Mouse (Mus musculus) splenic B cell, adult 2 months (primary cell): ENCODE results near the gene Trmt10c.
"Not testable (repeated sequence)": the region's sequence is repeated elsewhere in the genome, so short reads cannot be mapped to it uniquely, and the experiment has no call there.

Experiments used
- DNase-seq: peaks from one replicate; pipeline ENCODE4 v3.0.0-alpha.2; 2011; ENCODE audit warnings: low read depth, low spot score
- H3K27me3 ChIP-seq: 2 replicates; pipeline ENCODE4 v1.6.1; 2012; ENCODE audit warnings: mild to moderate bottlenecking, low read length, moderate library complexity, mixed read lengths; ENCODE audit not compliant: control insufficient read depth, poor library complexity, insufficient read depth, severe bottlenecking
- H3K36me3 ChIP-seq: 2 replicates; pipeline ENCODE4 v1.6.1; 2012; ENCODE audit warnings: mild to moderate bottlenecking, low read length, moderate library complexity, mixed read lengths; ENCODE audit not compliant: control insufficient read depth, poor library complexity, insufficient read depth, severe bottlenecking

The Trmt10c gene

DNA sequence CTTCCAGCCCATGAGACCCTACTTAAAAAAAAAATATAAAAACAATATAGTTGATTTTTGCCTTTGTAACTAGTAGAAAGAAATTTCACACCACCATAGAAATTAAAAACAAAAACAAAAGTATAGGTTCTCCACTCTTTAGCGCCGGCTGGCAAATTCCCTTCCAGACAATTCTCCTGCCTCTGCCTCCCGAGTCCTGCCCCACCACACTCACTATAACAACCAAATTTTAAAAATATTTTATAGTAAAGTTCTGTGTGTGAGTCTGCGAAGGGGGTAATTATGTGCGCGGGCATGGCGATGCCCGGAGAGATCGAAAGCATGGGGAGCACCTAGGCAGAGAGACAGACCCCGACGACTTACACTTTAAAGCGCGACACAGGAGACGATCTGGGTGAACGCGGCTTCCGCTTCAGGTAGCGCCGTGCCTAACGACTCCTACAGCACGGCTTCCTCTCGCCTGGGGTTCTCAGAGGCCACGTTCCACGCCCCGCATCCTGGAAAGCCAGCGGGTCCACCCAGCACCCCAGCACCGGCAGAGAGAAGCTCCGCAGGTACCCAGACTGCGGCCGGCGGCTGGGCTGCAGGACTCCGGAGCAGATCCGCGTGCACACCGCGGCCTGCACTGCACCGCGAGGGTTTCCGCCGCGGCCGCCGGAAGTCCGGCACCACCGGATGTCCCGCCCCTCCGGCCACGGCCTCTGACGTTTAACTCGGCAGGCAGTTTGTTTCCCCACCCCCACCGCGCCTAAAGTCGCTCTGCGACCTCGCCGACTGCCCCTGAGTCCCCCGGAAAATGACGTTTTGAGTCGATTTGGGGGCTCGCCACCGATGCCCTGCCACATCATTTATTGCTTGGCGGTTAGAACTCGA lies at the start of gene Trmt10c:
Trmt10c (minus strand) TSS at position 682 of the 873 bp plus-strand sequence.
- no peaks in the 10 kb centered on the region for H3K27me3 ChIP-seq
- peak; percentile 95 for DNase-seq
- 0 out of 2 replicates have a peak, but pooled peaks cover 2% of the 10 kb centered on the region for H3K36me3 ChIP-seq

DNA sequence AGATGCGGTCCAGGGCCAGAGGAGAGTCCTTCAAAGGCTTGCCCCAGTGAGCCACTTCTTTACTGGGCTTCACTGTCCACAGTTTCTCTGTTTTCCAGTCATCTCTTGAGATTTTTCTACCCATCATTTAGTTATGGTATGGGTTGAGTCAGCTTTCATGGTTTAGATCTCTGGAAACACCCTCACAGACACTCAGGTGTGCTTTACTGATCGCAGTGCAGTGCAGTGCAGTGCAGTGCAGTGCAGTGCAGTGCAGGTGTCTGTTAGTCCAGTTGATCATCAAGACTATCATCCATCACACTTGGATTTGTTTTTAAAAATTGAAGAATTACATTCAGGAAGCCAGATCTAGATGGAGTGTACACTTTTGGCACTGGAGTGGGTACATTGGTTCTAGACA lies 48.7 kb upstream of the Trmt10c start:
- no peak for DNase-seq
- H3K36me3 ChIP-seq, result peaks cover 1% of the 10 kb centered on the region; the same call in 1 of the 2 replicates
- H3K27me3 ChIP-seq, result no peaks in the 10 kb centered on the region

DNA sequence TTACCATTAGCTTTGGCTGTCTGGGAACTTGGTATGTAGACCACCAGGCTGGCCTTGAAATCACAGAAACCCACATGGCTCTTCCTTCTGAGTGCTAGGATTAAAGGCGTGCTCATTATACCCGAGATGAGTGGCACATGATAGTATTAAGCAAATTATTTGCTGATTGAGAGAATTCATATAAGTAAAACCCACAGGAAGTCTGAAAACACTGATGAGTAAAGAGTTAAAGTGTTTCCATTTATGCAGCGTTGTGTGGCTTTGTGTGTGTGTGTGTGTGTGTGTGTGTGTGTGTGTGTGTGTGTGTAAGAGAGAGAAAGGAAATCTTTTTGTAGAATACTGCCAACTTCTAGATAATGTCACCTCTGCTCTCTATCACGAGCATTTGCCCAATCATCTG lies 44.1 kb upstream of the Trmt10c start:
- no peak for DNase-seq

DNA sequence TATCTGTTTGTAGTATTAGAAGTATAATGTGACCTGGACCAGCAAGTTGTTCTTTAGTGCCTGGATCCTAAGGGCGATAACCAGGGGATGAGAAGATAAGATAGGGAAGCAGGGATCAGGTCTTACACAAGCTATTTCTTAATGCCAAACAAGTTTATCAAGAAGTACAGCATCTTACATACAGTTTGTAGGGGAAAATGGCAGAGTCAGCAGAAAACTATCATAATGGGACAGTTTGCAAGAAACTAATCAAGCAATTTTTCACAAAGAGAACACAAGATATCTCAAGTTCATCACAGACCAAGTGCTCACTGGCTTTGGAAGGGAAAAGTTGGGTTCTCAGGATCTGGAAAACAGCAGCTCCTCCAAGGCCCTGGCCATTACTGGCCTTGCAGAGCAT lies 41.8 kb upstream of the Trmt10c start:
- peaks cover 3% of the 10 kb centered on the region; the same call in 1 of the 2 replicates for H3K36me3 ChIP-seq
- no peaks in the 10 kb centered on the region for H3K27me3 ChIP-seq
- DNase-seq, result no peak

More for the DNA sequence above, 44.1 kb upstream of the Trmt10c start:
- H3K27me3 ChIP-seq, result no peaks in the 10 kb centered on the region
- H3K36me3 ChIP-seq, result peaks cover 3% of the 10 kb centered on the region; the same call in 1 of the 2 replicates

DNA sequence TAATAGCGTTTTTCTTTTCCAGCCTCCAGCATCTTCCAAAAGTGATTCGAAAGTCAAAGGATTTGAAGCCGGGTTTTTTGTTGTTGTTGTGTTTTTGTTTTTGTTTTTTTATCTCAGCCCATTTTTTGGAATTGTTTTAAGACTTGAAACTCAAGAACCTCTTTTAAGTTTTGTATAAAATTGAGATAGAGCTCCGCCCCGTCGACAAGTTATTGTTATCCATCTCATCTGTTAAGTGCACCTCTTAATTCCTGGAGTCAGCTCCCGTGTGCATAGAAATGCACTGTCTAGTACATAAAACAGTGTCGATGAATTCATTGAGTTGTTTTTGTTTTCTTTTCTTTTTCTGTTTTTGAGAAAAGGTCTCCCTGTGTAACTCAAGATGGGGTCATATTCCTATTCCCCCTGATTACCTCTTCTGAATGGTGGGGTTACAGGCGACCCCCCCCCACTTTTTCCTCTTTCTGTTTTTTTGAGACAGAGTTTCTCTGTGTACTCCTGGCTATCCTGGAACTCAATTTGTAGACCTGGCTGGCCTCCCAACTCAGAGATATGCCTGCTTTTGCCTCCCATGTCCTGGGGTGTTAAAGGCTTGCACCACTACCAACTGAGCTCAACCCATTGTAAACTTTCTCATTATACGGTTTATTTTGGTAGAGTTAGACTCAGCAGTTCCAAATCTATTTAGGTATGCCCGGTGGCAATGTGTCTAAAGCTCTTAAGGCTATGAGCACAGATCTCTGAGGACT lies 38.7 kb upstream of the Trmt10c start:
- DNase-seq, result no peak
- H3K36me3 ChIP-seq, result 0 out of 2 replicates have a peak, but pooled peaks cover 1% of the 10 kb centered on the region

DNA sequence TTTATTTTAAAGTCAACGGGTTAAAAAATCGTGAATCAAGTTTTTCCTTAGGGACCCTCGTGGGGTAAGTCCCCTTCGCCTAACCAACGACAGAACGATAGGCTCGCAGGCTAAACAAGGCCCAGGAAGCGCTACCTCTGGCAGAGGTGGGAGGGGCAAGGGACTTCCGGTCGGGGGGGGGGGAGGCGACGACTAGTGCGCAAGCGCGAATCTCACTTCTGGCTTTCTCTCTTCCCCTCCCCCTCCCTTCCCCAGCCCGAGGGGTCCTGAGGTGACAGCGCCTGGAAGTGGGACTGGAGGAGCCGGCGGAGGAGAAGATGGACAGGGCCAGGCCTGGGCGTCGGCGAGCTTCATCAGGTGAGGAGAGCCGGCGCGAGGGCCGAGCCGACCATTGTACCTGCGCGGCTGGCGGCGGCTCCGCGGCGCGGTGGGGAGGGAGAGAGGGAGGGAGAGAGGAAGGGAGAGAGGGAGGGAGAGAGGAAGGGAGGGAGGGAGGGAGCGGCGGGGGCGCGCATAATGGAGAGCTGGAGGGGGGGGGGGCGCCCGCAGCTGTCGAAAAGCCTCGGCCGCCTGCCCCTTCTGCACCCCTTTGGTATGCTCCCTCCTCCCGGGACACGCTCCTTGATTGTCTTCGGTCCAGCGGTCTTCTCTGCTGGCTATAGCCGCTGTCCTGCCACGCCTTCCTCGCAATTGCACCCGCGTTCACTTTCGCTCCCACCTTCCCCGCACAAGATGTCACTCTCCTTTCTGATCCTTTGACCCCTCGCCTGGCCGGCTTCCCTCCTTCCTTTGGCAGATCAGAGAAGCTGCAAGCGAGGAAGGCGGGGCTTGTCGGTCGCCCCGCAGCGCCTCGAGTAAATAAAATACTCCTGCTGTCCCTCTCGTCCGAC lies 37.8 kb upstream of the Trmt10c start:
- peak; percentile 90 for DNase-seq
- no peaks in the 10 kb centered on the region for H3K27me3 ChIP-seq
- H3K36me3 ChIP-seq, result 0 out of 2 replicates have a peak, but pooled peaks cover 1% of the 10 kb centered on the region

More for the DNA sequence above, 38.7 kb upstream of the Trmt10c start:
- H3K27me3 ChIP-seq, result no peaks in the 10 kb centered on the region

DNA sequence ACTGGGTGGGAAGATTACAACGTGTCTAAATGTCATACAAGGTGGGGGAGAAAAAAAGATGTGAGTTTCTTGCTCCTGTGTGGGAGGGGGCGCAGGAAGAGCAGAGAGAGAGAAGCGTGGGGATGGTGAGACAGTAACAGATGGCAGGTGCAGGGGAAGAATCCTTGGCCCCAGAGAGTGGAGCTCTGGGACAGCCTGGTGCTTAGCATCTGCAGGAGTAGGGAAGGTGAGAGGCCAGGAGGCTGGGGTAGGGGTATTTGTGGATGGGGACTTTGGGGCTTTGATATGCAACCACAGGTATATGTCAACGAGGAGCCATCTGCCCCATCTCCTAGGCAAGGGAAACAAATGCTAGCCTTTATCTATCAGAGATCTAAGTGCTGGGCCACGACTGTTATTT lies 36.9 kb upstream of the Trmt10c start:
- DNase-seq, result no peak
- H3K27me3 ChIP-seq, result no peaks in the 10 kb centered on the region

DNA sequence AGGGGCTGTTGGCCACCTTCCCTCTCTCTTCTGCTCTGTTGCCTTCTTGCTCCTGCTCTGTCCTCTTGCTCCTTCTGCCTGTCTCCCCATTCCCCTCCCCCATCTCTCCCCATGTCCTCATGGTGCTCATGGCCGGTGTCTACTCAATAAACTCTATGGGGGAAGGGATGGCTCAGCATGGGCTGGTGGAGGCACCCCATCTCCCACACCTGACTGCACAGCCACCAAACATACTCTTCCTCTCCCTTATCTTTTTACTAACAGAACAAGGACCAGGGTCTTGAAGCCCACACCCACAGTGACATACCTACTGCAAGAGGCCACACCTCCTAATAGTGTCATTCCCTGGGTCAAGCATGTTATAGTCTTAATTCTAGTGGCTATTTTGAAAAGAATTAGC lies 36.5 kb upstream of the Trmt10c start:
- DNase-seq, result no peak
- Histone ChIP-seq H3K36me3 (no peaks in the 10 kb centered on the region), H3K27me3 (no peaks in the 10 kb centered on the region)

More for the DNA sequence above, 36.9 kb upstream of the Trmt10c start:
- no peaks in the 10 kb centered on the region for H3K36me3 ChIP-seq

DNA sequence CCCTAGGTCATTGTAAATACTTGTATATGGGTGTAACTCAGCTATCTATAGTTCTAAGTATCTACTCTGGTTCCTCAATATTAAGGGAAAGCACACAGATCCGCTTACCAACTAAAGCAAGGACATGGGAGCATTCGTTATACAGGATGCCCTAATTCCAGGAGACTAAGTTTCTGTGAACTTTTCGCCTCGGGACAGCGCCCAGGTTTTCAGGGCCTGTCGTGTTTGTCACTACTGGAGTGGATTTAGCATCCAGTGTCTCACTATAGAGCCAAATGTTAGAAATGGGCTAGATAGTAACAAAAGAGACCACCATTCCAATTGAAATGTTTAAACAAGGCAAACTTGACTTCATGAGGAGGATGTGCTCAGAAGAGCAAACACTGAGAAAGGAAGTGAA lies 35.5 kb upstream of the Trmt10c start:
- H3K36me3 ChIP-seq, H3K27me3 ChIP-seq, DNase-seq: not testable (repeated sequence)

DNA sequence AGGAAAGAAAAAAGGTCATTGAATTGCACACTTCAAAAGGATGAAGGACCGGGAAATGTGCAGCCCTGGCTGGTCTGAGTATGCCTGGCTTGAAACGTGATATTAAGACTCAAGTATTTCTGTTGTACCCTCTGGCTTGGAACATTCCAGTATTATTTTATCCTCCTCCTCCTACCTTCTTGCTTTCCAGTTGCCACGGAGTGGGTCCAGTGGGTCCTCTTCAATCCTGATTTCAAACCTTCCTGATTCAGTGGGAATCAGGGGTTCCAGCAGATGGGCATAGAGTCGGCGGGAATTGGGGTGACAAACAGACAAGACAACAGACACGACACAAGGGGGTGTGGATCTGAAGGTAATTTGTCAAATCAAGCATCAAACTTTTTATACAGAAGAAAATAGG lies 34.9 kb upstream of the Trmt10c start:
- no peaks in the 10 kb centered on the region for H3K27me3 ChIP-seq
- no peaks in the 10 kb centered on the region for H3K36me3 ChIP-seq
- DNase-seq, result no peak

DNA sequence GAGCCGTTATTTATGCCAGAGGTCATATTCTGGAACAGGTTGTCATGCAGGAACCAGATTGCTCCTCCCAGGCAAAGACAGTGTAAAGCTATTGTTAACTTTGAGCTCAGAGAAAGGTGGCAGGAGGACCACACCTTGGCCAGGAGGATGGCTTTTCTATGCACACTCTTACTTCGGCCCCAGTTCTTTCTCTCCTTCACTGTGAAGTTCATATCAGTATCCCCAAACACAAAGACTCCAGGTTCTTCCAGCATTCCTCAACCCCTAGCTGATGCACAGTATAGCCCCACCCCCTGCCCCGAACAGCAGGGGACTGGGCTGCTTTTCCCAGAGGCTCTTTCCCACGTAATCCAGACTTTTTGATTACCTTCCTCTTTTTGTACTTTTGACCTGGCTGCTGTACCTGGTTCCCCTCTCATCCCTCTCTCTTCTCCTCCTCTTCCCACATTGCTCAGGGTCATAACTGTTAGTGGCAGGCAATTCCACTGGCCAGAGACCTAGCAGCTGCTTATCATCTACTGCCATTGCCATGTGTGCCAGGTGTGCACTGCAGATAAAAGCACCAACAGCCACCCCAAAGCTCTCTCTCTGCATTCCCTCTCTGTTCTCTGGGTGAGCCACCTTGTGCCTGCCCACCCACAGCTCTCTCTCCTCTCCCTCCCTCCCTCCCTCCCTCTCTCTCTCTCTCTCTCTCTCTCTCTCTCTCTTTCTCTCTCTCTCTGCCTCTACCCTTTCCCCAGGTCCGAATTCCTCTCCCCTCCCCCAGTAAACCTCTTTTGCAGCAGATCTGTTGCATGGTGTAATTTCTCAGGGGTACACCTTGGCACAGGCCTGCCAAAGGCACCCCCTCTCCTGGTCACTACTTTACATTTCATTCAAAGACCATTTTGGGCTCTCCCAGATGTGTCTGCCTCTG lies 34.0 kb upstream of the Trmt10c start:
- DNase-seq, result no peak
- H3K36me3 ChIP-seq, result no peaks in the 10 kb centered on the region
- no peaks in the 10 kb centered on the region for H3K27me3 ChIP-seq

DNA sequence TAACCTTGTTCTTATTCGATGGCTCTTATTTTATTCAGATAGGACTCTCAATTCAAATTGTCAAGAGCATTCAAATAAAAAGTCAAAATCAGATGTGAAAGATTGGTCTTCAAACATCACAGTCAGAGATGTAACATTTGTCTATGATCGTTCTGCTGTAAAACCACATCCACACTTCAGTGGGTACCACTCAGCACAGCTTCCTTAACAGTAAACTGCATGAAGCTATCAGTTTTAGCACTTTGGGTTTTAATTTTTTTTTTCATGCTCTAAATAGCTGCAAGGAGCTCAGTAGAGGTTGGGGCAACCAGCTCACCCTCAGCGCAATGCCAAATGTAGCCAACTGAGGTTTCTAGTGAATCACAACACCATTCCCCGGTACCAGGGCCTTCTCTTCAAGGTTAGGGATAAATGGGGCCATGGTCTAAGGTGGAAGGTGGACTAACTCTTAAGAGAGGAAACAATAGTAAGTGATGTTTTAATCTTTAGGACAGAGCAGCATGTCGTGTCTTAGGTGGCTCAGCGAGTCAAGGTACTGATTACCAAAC lies 31.0 kb upstream of the Trmt10c start:
- H3K27me3 ChIP-seq, result no peaks in the 10 kb centered on the region
- DNase-seq, result peak; percentile 76
- no peaks in the 10 kb centered on the region for H3K36me3 ChIP-seq

DNA sequence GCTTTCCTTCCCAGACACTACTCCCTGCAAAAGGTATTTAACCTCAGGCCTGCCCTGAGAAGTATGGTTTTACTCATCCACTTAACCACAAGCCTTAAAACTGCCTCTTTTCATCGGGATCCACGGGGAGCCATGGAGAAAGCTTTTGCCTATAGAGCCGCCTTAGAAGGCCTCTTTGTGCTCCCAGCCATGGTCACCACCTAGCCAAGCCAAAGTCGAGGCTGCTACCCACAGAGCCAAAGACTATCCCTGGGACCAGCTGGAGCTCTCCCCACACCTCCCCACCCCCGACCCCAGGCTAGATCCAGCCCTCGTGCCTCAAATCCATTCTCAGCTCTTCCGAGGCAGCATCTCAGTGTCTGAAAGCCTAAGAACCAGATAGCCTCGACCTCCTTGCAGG lies 28.5 kb upstream of the Trmt10c start:
- H3K36me3 ChIP-seq, result no peaks in the 10 kb centered on the region
- no peaks in the 10 kb centered on the region for H3K27me3 ChIP-seq
- DNase-seq, result no peak
